12 mouse cellular contexts compared by ENCODE assay signal in genomic region chr3:101780874-101781483, GRCm38 (mm10).
A peak's percentile ranks its signal among the peaks of the same experiment; 100 is the strongest.
DNase-seq lines count a peak whose midpoint lies in the region; ATAC-seq and TF ChIP-seq lines count a peak whose summit lies in the region.
"Had no signal": no experiment of that assay in that cellular context is flagged by ENCODE, and none has a peak within 500 bp of the region (broad histone marks: within the 10 kb centered on the region; RNA-seq: fewer than 3 reads in every experiment).

No protein-coding gene starts in this region.

- WGBS in kidney, postnatal 0 days, result 40% methylated on average over 6 of the region's 6 CpGs
- 32% methylated on average over 6 of the region's 6 CpGs for WGBS in stomach, embryonic 16.5 days
- 27% methylated on average over 6 of the region's 6 CpGs for WGBS in stomach, postnatal 0 days

- no peak overlapping the region for H3K4me2 ChIP-seq in kidney, postnatal 0 days (ENCODE audit: low read length)
- H3K4me2 ChIP-seq in stomach, embryonic 16.5 days (ENCODE audit: low read depth, low read length), result no peak overlapping the region
- H3K4me2 ChIP-seq in stomach, postnatal 0 days (replicated peaks; ENCODE audit: low read depth), result no peak overlapping the region
- H3K4me2 ChIP-seq: embryonic facial prominence, embryonic 12.5 days; heart, embryonic 11.5 days; liver, embryonic 11.5 days; stomach, embryonic 15.5 days had no signal

- H3K9me3 ChIP-seq in kidney, postnatal 0 days (replicated peaks; ENCODE audit: low read length), result no peaks in the 10 kb centered on the region
- no peaks in the 10 kb centered on the region for H3K9me3 ChIP-seq in stomach, embryonic 16.5 days (replicated peaks; ENCODE audit: control insufficient read depth, low read length)
- no peaks in the 10 kb centered on the region for H3K9me3 ChIP-seq in stomach, postnatal 0 days (ENCODE audit: control insufficient read depth, low read length)
- H3K9me3 ChIP-seq: embryonic facial prominence, embryonic 12.5 days; stomach, embryonic 15.5 days had no signal

- no peak; the same call in 1 of the 2 replicates for ATAC-seq in kidney, postnatal 0 days (replicated peaks; ENCODE audit: low FRiP score, low read depth)
- 0 out of 2 replicates have a peak, but pooled peaks have one; percentile 11 for ATAC-seq in stomach, embryonic 16.5 days (ENCODE audit: insufficient read depth, low FRiP score)
- no peak for ATAC-seq in stomach, postnatal 0 days (ENCODE audit: low FRiP score, low TSS enrichment)

- no peaks in the 10 kb centered on the region for H3K27me3 ChIP-seq in kidney, postnatal 0 days (ENCODE audit: insufficient read depth, low read length)
- no peaks in the 10 kb centered on the region for H3K27me3 ChIP-seq in stomach, embryonic 16.5 days (ENCODE audit: control insufficient read depth, insufficient read depth, low read length)
- H3K27me3 ChIP-seq in stomach, postnatal 0 days (ENCODE audit: control insufficient read depth, insufficient read depth, low read length), result no peaks in the 10 kb centered on the region
- H3K27me3 ChIP-seq: embryonic facial prominence, embryonic 12.5 days; stomach, embryonic 15.5 days had no signal

- H3K4me1 ChIP-seq in kidney, postnatal 0 days (replicated peaks; ENCODE audit: insufficient read depth, low read length), result no peaks in the 10 kb centered on the region
- no peaks in the 10 kb centered on the region for H3K4me1 ChIP-seq in stomach, embryonic 16.5 days (ENCODE audit: control insufficient read depth, insufficient read depth, low read length)
- no peaks in the 10 kb centered on the region for H3K4me1 ChIP-seq in stomach, postnatal 0 days (replicated peaks; ENCODE audit: control insufficient read depth, insufficient read depth)
- H3K4me1 ChIP-seq: stomach, embryonic 15.5 days had no signal

- TF ChIP-seq EP300 in stomach, postnatal 0 days (optimal IDR thresholded peaks at IDR 0.05), result no peak

- H3K36me3 ChIP-seq in kidney, postnatal 0 days (ENCODE audit: insufficient read depth, low read length), result no peaks in the 10 kb centered on the region
- H3K36me3 ChIP-seq in stomach, embryonic 16.5 days (ENCODE audit: control insufficient read depth, insufficient read depth, low read length), result no peaks in the 10 kb centered on the region
- no peaks in the 10 kb centered on the region for H3K36me3 ChIP-seq in stomach, postnatal 0 days (ENCODE audit: control insufficient read depth, insufficient read depth, low read length)
- H3K36me3 ChIP-seq: embryonic facial prominence, embryonic 12.5 days; stomach, embryonic 15.5 days had no signal

- no peak overlapping the region for H3K27ac ChIP-seq in kidney, postnatal 0 days
- no peak overlapping the region for H3K27ac ChIP-seq in stomach, embryonic 16.5 days (ENCODE audit: low read length)
- H3K27ac ChIP-seq in stomach, postnatal 0 days (replicated peaks), result no peak overlapping the region
- H3K27ac ChIP-seq: embryonic facial prominence, embryonic 12.5 days; stomach, embryonic 15.5 days had no signal

- DNase-seq in embryo, embryonic 10 days (ENCODE audit: low spot score), result peak; percentile 43
- no peak for DNase-seq in embryo, embryonic 9.5 days (ENCODE audit: extremely low spot score)
- peak; percentile 23 for DNase-seq in kidney, postnatal 0 days (ENCODE audit: low spot score)
- no peak for DNase-seq in kidney, postnatal 10 days
- DNase-seq in stomach, postnatal 0 days (ENCODE audit: low spot score), result no peak
- no peak for DNase-seq in adipocyte (ENCODE audit: low spot score)
- DNase-seq in layer of hippocampus, adult 11-12 months (ENCODE audit: low spot score), result no peak

- no peak overlapping the region for H3K4me3 ChIP-seq in kidney, postnatal 0 days (replicated peaks; ENCODE audit: low read depth, low read length)
- H3K4me3 ChIP-seq in stomach, embryonic 16.5 days (replicated peaks; ENCODE audit: low read length), result no peak overlapping the region
- H3K4me3 ChIP-seq in stomach, postnatal 0 days (ENCODE audit: low read depth, low read length), result no peak overlapping the region
- H3K4me3 ChIP-seq: embryonic facial prominence, embryonic 12.5 days; stomach, embryonic 15.5 days had no signal

- no peak for TF ChIP-seq CTCF in kidney, postnatal 0 days (IDR thresholded peaks at IDR 0.05; ENCODE audit: low read depth)
- no peak for TF ChIP-seq CTCF in stomach, postnatal 0 days (IDR thresholded peaks at IDR 0.05; ENCODE audit: low read depth)

- H3K9ac ChIP-seq in kidney, postnatal 0 days (ENCODE audit: low read depth, low read length), result no peak overlapping the region
- no peak overlapping the region for H3K9ac ChIP-seq in stomach, embryonic 16.5 days (ENCODE audit: low read length)
- H3K9ac ChIP-seq in stomach, postnatal 0 days (ENCODE audit: low read length), result no peak overlapping the region
- H3K9ac ChIP-seq: embryonic facial prominence, embryonic 12.5 days; stomach, embryonic 15.5 days had no signal

Comparison
In these comparisons a context has a peak if more than half of its experiments do, and no peak if none do; other contexts are left out.
1. DNase-seq: peak in embryo, embryonic 10 days (single experiment) and kidney, postnatal 0 days (single experiment); none in embryo, embryonic 9.5 days (single experiment), kidney, postnatal 10 days (single experiment), stomach, postnatal 0 days (single experiment), adipocyte (single experiment) and layer of hippocampus, adult 11-12 months (single experiment).